Mouse (Mus musculus): ENCODE data around the gene Slc17a7. TPM values are rescaled to one million over a fixed set of nuclear protein-coding genes. Genes with fewer than 3 reads are reported as not detected.

Slc17a7 gene
- polyA plus RNA-seq, 1 experiment: 2.0 TPM

DNA sequence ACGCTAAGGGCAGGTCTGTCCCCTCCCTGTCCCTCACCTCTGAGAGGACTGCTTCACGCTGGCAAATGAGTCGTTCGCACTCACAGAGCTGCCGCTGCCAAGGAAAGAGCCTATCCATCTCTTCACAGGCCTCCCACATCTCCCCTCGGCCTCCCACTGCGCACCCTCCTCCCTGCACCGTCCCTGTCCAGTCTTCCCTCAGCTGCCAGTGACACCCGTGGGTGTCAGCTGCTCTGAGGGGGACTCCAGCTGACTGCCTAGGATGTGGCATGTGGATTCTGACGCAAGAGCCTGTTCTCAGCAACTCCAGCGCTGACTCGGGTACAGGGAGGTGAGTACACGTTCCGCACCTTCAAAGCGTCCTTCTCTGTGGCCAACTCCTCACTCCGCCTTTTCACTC is 25.9 kb downstream of the Slc17a7 start:
- WGBS: 67% methylated on average over 16 of the region's 16 CpGs

DNA sequence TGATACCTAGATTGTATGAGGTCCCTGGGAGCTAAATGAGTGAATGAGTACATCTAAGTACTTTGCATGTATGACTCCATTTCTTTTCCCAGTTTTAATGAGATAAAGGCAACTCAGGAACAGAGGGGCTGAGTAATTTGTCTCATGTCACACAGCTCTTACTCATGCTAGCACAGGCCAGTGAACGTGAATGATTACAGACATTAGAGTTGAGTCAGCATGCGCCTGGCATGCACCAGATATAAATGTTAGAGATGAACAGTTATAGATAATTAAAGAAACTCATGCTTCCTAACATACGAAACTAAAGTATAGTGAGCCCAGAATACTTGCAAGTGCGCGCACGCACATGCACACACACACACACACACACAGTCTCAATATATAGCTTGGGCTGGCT is 26.4 kb downstream of the Slc17a7 start:
- TF ChIP-seq CTCF (IDR thresholded peaks at IDR 0.05; ENCODE audit: borderline replicate concordance, control insufficient read depth, extremely low read depth, insufficient read depth, low read length, poor library complexity) (no peak), POLR2A (IDR thresholded peaks at IDR 0.05; ENCODE audit: control insufficient read depth, extremely low read depth, insufficient read depth, low read length, poor library complexity) (no peak)
- Histone ChIP-seq H3K27me3 (ENCODE audit: control insufficient read depth, insufficient read depth, low read length) (no peaks in the 10 kb centered on the region), H3K4me3 (ENCODE audit: control insufficient read depth, insufficient read depth, low read length) (no peak overlapping the region), H3K36me3 (ENCODE audit: control insufficient read depth, insufficient read depth, low read length) (no peaks in the 10 kb centered on the region), H3K4me1 (replicated peaks; ENCODE audit: control insufficient read depth, insufficient read depth, low read length) (no peaks in the 10 kb centered on the region), H3K27ac (ENCODE audit: control insufficient read depth, insufficient read depth, low read length) (no peak overlapping the region)
- WGBS: 94% methylated on average over 6 of the region's 6 CpGs
- DNase-seq: no peak

More for the DNA sequence above, 25.9 kb downstream of the Slc17a7 start:
- no peak for TF ChIP-seq POLR2A (IDR thresholded peaks at IDR 0.05; ENCODE audit: control insufficient read depth, extremely low read depth, insufficient read depth, low read length, poor library complexity)
- no peak for TF ChIP-seq CTCF (IDR thresholded peaks at IDR 0.05; ENCODE audit: borderline replicate concordance, control insufficient read depth, extremely low read depth, insufficient read depth, low read length, poor library complexity)
- H3K27me3 ChIP-seq (ENCODE audit: control insufficient read depth, insufficient read depth, low read length): no peaks in the 10 kb centered on the region; the same call in 1 of the 2 replicates
- H3K4me3 ChIP-seq (ENCODE audit: control insufficient read depth, insufficient read depth, low read length): no peak overlapping the region
- no peak overlapping the region for H3K27ac ChIP-seq (ENCODE audit: control insufficient read depth, insufficient read depth, low read length)
- H3K4me1 ChIP-seq (replicated peaks; ENCODE audit: control insufficient read depth, insufficient read depth, low read length): no peaks in the 10 kb centered on the region
- DNase-seq: no peak
- H3K36me3 ChIP-seq (ENCODE audit: control insufficient read depth, insufficient read depth, low read length): no peaks in the 10 kb centered on the region

DNA sequence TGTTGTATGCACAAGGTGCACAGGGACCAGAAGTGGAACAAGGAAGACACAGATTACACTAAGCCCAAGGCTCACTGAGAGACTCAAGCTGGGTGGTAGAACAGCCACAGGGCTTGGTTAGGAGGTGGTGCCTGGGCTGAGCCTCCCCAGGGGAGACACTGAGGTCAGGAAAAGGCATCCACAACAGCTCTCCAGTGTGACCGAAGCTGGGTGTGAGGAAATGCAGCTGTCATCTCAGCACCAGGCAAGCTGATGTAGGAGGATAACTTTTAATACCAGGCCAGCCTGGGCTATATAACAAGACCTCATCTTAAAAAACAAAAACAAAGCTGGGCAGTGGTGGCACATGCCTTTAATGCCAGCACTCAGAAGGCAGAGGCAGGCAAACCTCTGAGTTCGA is 27.4 kb downstream of the Slc17a7 start:
- H3K27ac ChIP-seq (ENCODE audit: control insufficient read depth, insufficient read depth, low read length): no peak overlapping the region
- WGBS: 76% methylated on average over 2 of the region's 2 CpGs
- H3K4me1 ChIP-seq (replicated peaks; ENCODE audit: control insufficient read depth, insufficient read depth, low read length): no peaks in the 10 kb centered on the region
- DNase-seq: no peak
- TF ChIP-seq CTCF (IDR thresholded peaks at IDR 0.05; ENCODE audit: borderline replicate concordance, control insufficient read depth, extremely low read depth, insufficient read depth, low read length, poor library complexity): no peak
- TF ChIP-seq POLR2A (IDR thresholded peaks at IDR 0.05; ENCODE audit: control insufficient read depth, extremely low read depth, insufficient read depth, low read length, poor library complexity): no peak
- H3K4me3 ChIP-seq (ENCODE audit: control insufficient read depth, insufficient read depth, low read length): no peak overlapping the region
- H3K36me3 ChIP-seq (ENCODE audit: control insufficient read depth, insufficient read depth, low read length): no peaks in the 10 kb centered on the region
- no peaks in the 10 kb centered on the region for H3K27me3 ChIP-seq (ENCODE audit: control insufficient read depth, insufficient read depth, low read length)

DNA sequence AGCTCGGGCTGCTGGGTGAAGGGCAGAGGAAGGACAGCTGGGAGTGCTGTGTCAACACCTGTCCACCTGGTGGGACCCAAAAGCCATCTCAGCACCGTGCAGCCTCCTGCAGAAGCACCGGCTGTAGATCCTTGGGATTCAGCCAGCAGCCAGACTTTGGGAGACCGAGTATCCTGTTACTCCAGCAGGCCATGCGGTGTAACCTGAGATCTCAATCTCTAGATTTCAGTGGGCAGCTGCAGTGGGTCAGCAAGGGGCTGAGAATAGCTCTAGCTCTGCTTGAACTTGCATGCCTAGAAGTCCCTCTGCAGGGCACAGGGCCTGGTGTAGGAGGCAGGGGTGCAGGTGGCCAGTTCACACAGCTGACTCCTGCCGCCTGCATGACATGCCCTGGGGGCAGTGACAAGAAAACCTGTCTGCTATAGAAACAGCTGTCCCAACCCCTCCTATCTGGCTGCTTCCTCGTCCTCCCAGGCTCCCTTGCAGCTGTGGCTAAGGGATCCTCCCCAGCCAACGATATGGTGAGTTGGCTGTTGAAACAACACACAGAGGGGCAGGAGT is 28.1 kb downstream of the Slc17a7 start:
- 53% methylated on average over 8 of the region's 8 CpGs for WGBS
- TF ChIP-seq POLR2A (IDR thresholded peaks at IDR 0.05; ENCODE audit: control insufficient read depth, extremely low read depth, insufficient read depth, low read length, poor library complexity): no peak
- H3K27ac ChIP-seq (ENCODE audit: control insufficient read depth, insufficient read depth, low read length): no peak overlapping the region
- no peak overlapping the region for H3K4me3 ChIP-seq (ENCODE audit: control insufficient read depth, insufficient read depth, low read length)
- H3K4me1 ChIP-seq (replicated peaks; ENCODE audit: control insufficient read depth, insufficient read depth, low read length): no peaks in the 10 kb centered on the region
- H3K36me3 ChIP-seq (ENCODE audit: control insufficient read depth, insufficient read depth, low read length): no peaks in the 10 kb centered on the region
- DNase-seq: no peak
- no peaks in the 10 kb centered on the region for H3K27me3 ChIP-seq (ENCODE audit: control insufficient read depth, insufficient read depth, low read length)

DNA sequence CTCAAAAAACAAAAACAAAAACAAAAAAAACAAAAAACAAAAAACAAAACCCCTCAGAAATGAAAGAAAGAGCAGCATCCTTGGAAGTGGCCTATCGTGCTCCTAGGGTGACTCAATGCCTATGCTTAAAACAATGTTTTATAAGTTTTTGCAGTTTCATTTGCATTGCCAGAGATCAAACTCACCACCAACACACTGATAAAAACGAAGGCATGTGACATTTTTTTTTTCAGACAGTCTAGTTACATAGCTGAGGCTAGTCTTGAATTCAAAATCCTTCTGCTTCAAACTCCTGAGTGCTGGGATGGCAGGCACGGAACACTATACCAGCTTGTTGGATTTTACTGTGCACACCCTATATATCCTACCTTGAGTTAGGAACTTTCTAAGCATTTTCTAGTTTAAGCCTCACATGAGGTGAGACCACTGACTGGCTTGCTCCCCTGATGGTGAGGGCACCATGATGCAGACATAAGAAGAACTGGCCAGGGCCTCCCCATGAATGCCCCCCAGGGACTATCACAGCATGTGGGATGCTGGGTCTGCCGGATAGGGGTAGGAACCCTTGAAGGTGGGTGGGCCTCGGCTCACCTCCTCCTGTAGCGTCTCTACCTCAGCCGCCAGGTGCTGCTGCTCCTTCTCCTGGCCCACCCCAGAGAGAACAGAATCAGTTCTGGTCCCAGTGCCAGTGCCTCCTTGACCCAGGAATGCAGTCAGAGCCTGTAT is 29.0 kb downstream of the Slc17a7 start:
- H3K36me3 ChIP-seq (ENCODE audit: control insufficient read depth, insufficient read depth, low read length): no peaks in the 10 kb centered on the region
- H3K4me3 ChIP-seq (ENCODE audit: control insufficient read depth, insufficient read depth, low read length): no peak overlapping the region
- no peak for TF ChIP-seq POLR2A (IDR thresholded peaks at IDR 0.05; ENCODE audit: control insufficient read depth, extremely low read depth, insufficient read depth, low read length, poor library complexity)
- no peak for TF ChIP-seq CTCF (IDR thresholded peaks at IDR 0.05; ENCODE audit: borderline replicate concordance, control insufficient read depth, extremely low read depth, insufficient read depth, low read length, poor library complexity)
- DNase-seq: no peak
- H3K27ac ChIP-seq (ENCODE audit: control insufficient read depth, insufficient read depth, low read length): no peak overlapping the region
- no peaks in the 10 kb centered on the region for H3K4me1 ChIP-seq (replicated peaks; ENCODE audit: control insufficient read depth, insufficient read depth, low read length)
- H3K27me3 ChIP-seq (ENCODE audit: control insufficient read depth, insufficient read depth, low read length): no peaks in the 10 kb centered on the region
- 93% methylated on average over 7 of the region's 7 CpGs for WGBS

DNA sequence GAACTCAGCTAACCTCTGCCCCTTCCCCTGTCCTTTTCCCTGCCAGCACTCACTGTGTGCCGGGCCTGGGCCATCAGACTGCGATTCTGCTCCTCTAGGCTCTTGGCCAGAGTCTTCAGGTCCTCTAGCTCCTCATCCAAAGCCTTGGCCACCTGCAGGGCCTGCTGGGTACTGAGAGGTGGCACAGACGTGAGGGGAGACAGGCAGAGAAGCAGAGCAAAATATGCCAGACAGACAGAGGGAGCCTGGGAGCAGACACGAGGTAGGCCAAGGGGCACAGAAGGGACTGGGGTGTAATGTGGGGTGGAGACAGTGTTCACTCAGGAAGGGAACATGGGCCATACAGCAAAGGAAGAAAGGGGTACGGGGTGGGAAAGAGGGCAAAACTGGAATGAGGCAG is 29.7 kb downstream of the Slc17a7 start:
- DNase-seq: no peak
- no peaks in the 10 kb centered on the region for H3K27me3 ChIP-seq (ENCODE audit: control insufficient read depth, insufficient read depth, low read length)
- H3K4me3 ChIP-seq (ENCODE audit: control insufficient read depth, insufficient read depth, low read length): no peak overlapping the region
- H3K36me3 ChIP-seq (ENCODE audit: control insufficient read depth, insufficient read depth, low read length): no peaks in the 10 kb centered on the region
- no peak overlapping the region for H3K27ac ChIP-seq (ENCODE audit: control insufficient read depth, insufficient read depth, low read length)
- 76% methylated on average over 5 of the region's 5 CpGs for WGBS
- no peaks in the 10 kb centered on the region for H3K4me1 ChIP-seq (replicated peaks; ENCODE audit: control insufficient read depth, insufficient read depth, low read length)
- TF ChIP-seq CTCF (IDR thresholded peaks at IDR 0.05; ENCODE audit: borderline replicate concordance, control insufficient read depth, extremely low read depth, insufficient read depth, low read length, poor library complexity) (no peak), POLR2A (IDR thresholded peaks at IDR 0.05; ENCODE audit: control insufficient read depth, extremely low read depth, insufficient read depth, low read length, poor library complexity) (no peak)
